Mouse (Mus musculus) testis, adult 2 months (tissue): ENCODE measurements around the gene Masp1.

ENCODE experiments used
- CTCF ChIP-seq: fragments of 200-500 bp; IDR thresholded peaks from 2 replicates; pipeline ENCODE4 v1.5.1; 2012; ENCODE audit warnings: low read depth, mild to moderate bottlenecking, inconsistent platforms, low read length, moderate library complexity; ENCODE audit not compliant: control insufficient read depth, insufficient read depth, insufficient replicate concordance
- POLR2A ChIP-seq: fragments of 200-500 bp; IDR thresholded peaks from 2 replicates; pipeline ENCODE4 v1.6.1; 2012; ENCODE audit warnings: low read depth, mild to moderate bottlenecking, inconsistent platforms, low read length, moderate library complexity; ENCODE audit not compliant: control insufficient read depth

- TF ChIP-seq CTCF (no peak), POLR2A (no peak)
Observed at GRCm38 (mm10) chr16:23519771-23520170, 844 bp downstream of the Masp1 start.
